Mouse (Mus musculus): ENCODE results near the gene Klf2.

Klf2 gene

GRCm38 (mm10) chr8:72318801-72319322 is at the start of gene Klf2:
Gene Klf2, plus strand, starts transcription at chr8:72319033.
- in situ Hi-C loops (cut with MboI, MseI), result no loop called here

GRCm38 (mm10) chr8:72270606-72271005 is 48.2 kb upstream of the Klf2 start:
- in situ Hi-C loops (cut with MboI, MseI), result no loop called here

GRCm38 (mm10) chr8:72271051-72271660 is 47.7 kb upstream of the Klf2 start:
- in situ Hi-C loops (cut with MboI, MseI), result no loop called here

- in situ Hi-C loops (cut with MboI, MseI), result no loop called here
These were observed 47.1 kb upstream of the Klf2 start for GRCm38 (mm10) chr8:72271691-72272090.

- in situ Hi-C loops (cut with MboI, MseI), result no loop called here
These were observed 46.5 kb upstream of the Klf2 start for GRCm38 (mm10) chr8:72272361-72272760.

- in situ Hi-C loops (cut with MboI, MseI), result no loop called here
These were observed 45.6 kb upstream of the Klf2 start for GRCm38 (mm10) chr8:72273111-72273770.

- in situ Hi-C loops (cut with MboI, MseI), result no loop called here
These were observed 45.0 kb upstream of the Klf2 start for GRCm38 (mm10) chr8:72273807-72274206.

GRCm38 (mm10) chr8:72277244-72277643 is 41.6 kb upstream of the Klf2 start:
- in situ Hi-C loops (cut with MboI, MseI), result no loop called here

- in situ Hi-C loops (cut with MboI, MseI), result no loop called here
These were observed 39.7 kb upstream of the Klf2 start for GRCm38 (mm10) chr8:72279151-72279550.

- in situ Hi-C loops (cut with MboI, MseI), result no loop called here
These were observed 37.2 kb upstream of the Klf2 start for GRCm38 (mm10) chr8:72281634-72282033.

- in situ Hi-C loops (cut with MboI, MseI), result no loop called here
These were observed 33.5 kb upstream of the Klf2 start for GRCm38 (mm10) chr8:72285285-72285684.

- in situ Hi-C loops (cut with MboI, MseI), result no loop called here
These were observed 29.8 kb upstream of the Klf2 start for GRCm38 (mm10) chr8:72289051-72289450.

- in situ Hi-C loops (cut with MboI, MseI), result no loop called here
These were observed 27.7 kb upstream of the Klf2 start for GRCm38 (mm10) chr8:72291104-72291503.

GRCm38 (mm10) chr8:72293309-72293708 is 25.5 kb upstream of the Klf2 start:
- in situ Hi-C loops (cut with MboI, MseI), result no loop called here

GRCm38 (mm10) chr8:72295125-72295524 is 23.7 kb upstream of the Klf2 start:
- in situ Hi-C loops (cut with MboI, MseI), result no loop called here

- in situ Hi-C loops (cut with MboI, MseI), result no loop called here
These were observed 23.2 kb upstream of the Klf2 start for GRCm38 (mm10) chr8:72295679-72296078.

GRCm38 (mm10) chr8:72296561-72296960 is 22.3 kb upstream of the Klf2 start:
- in situ Hi-C loops (cut with MboI, MseI), result no loop called here

GRCm38 (mm10) chr8:72298928-72299327 is 19.9 kb upstream of the Klf2 start:
- in situ Hi-C loops (cut with MboI, MseI), result no loop called here

GRCm38 (mm10) chr8:72300654-72301400 is 18.0 kb upstream of the Klf2 start:
- in situ Hi-C loops (cut with MboI, MseI), result no loop called here

- in situ Hi-C loops (cut with MboI, MseI), result no loop called here
These were observed 17.3 kb upstream of the Klf2 start for GRCm38 (mm10) chr8:72301497-72301896.

- in situ Hi-C loops (cut with MboI, MseI), result no loop called here
These were observed 15.7 kb upstream of the Klf2 start for GRCm38 (mm10) chr8:72302986-72303612.

GRCm38 (mm10) chr8:72303633-72304032 is 15.2 kb upstream of the Klf2 start:
- in situ Hi-C loops (cut with MboI, MseI), result no loop called here

All from T-helper 2 cell (primary cell).